Mouse (Mus musculus) heart, adult 2 months (tissue): ENCODE measurements around the gene Zfp57. TPM values are rescaled to one million over a fixed set of nuclear protein-coding genes. Genes with fewer than 3 reads are reported as not detected.
"Not testable (repeated sequence)": the region's sequence is repeated elsewhere in the genome, so short reads cannot be mapped to it uniquely, and the experiment has no call there.

ENCODE experiments used
- DNase-seq, 2 experiments: peaks; one replicate each; pipeline ENCODE4 v3.0.0; 2021
- H3K27ac ChIP-seq: fragments of 200-600 bp; 2 replicates; pipeline ENCODE4 v1.8.1; 2022
- H3K27me3 ChIP-seq: fragments of 200-500 bp; 2 replicates; pipeline ENCODE4 v1.6.1; 2012; ENCODE audit warnings: mild to moderate bottlenecking, low read length, inconsistent platforms, mixed read lengths; ENCODE audit not compliant: control insufficient read depth, insufficient read depth
- H3K36me3 ChIP-seq: fragments of 200-500 bp; 2 replicates; pipeline ENCODE4 v1.6.1; 2012; ENCODE audit warnings: low read length, inconsistent platforms; ENCODE audit not compliant: control insufficient read depth, insufficient read depth
- H3K4me1 ChIP-seq: fragments of 200-500 bp; 2 replicates; pipeline ENCODE4 v1.6.1; 2011; ENCODE audit warnings: low read length; ENCODE audit not compliant: control insufficient read depth, insufficient read depth
- H3K4me3 ChIP-seq: fragments of 200-600 bp; 2 replicates; pipeline ENCODE4 v1.8.1; 2022
- H3K79me2 ChIP-seq: fragments of 200-500 bp; replicated peaks from 2 replicates; pipeline ENCODE4 v1.6.1; 2012; ENCODE audit warnings: mild to moderate bottlenecking, inconsistent platforms, low read length, moderate library complexity, mixed read lengths; ENCODE audit not compliant: control insufficient read depth, insufficient read depth
- H3K9ac ChIP-seq: fragments of 200-500 bp; 2 replicates; pipeline ENCODE4 v1.6.1; 2012; ENCODE audit warnings: low read depth, mild to moderate bottlenecking, control low read depth, inconsistent platforms, low read length, mixed read lengths
- CTCF ChIP-seq: fragments of 200-600 bp; IDR thresholded peaks from 2 replicates; pipeline ENCODE4 v1.8.1; 2022; ENCODE audit warnings: antibody characterized with exemption, mild to moderate bottlenecking, moderate library complexity
- EP300 ChIP-seq: fragments of 200-500 bp; IDR thresholded peaks from 2 replicates; pipeline ENCODE4 v1.6.1; 2011; ENCODE audit warnings: low read depth, low read length, control low read depth; ENCODE audit not compliant: insufficient read depth
- POLR2A ChIP-seq: fragments of 200-500 bp; IDR thresholded peaks from 2 replicates; pipeline ENCODE4 v1.6.1; 2011; ENCODE audit warnings: mild to moderate bottlenecking, low read depth, low read length, control low read depth; ENCODE audit not compliant: insufficient read depth
- WGBS: fragments of 180-500 bp; shearing (Covaris S2); methylation state at CpG from one replicate; pipeline ENCODE4 v1.1.7; 2018; 5-methylcytosine and 5-hydroxymethylcytosine counted together
- intact Hi-C: fragments of 180-260 bp; cut with DNase I; formaldehyde crosslinking; loops from one replicate; pipeline ENCODE4 v1.15.1; 2025
- polyA plus RNA-seq: library from polyadenylated mRNA; depleted of rRNA; stranded (reverse); fragments of >200 nt; gene quantifications from 2 replicates; pipeline ENCODE4 v1.2.3, GENCODE M21; 2012
- total RNA-seq, 2 experiments: library from RNA; stranded (reverse); gene quantifications; 2 replicates each; pipeline ENCODE4 v1.2.3; 2021

Gene Zfp57
- total and polyA plus RNA-seq, 3 experiments = 0.94 to 2.3 (median 1.4) TPM

DNA sequence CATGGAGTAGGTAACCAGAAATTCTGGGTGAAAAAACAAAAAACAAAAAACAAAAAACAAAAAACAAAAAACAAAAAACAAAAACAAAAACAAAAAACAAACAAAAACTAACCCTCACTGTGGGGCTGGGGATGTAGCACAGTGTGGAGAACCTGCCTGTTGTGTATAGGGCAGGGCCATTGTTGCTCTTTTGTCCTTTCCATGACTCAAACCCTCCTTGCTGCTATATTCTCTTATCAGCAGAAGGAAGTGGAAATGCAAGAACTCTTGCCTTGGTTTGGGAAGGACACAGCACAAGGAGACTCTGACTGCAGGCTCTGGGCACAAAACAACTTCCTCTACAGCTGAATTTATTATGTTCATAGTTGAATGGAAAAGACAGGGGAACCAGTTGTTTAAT is 15.4 kb downstream of the Zfp57 start:
- Histone ChIP-seq H3K79me2 (no peaks in the 10 kb centered on the region), H3K36me3 (no peaks in the 10 kb centered on the region), H3K27ac (no peak overlapping the region), H3K4me1 (no peaks in the 10 kb centered on the region), H3K4me3 (no peak overlapping the region), H3K9ac (no peak overlapping the region), H3K27me3 (no peaks in the 10 kb centered on the region)
- TF ChIP-seq EP300 (no peak), POLR2A (no peak), CTCF (no peak)
- intact Hi-C loops = no loop called here
- DNase-seq = no peak

- intact Hi-C loops = no loop called here
- TF ChIP-seq EP300 (no peak), POLR2A (no peak)
- Histone ChIP-seq H3K9ac (no peak overlapping the region), H3K79me2 (no peaks in the 10 kb centered on the region), H3K4me1 (no peaks in the 10 kb centered on the region), H3K27me3 (no peaks in the 10 kb centered on the region), H3K36me3 (no peaks in the 10 kb centered on the region), H3K27ac (no peak overlapping the region), H3K4me3 (no peak overlapping the region)
- 94% methylated on average over 3 of the region's 3 CpGs for WGBS
- DNase-seq = no peak
Measured at GRCm38 (mm10) chr17:37018328-37018727, 17.4 kb downstream of the Zfp57 start.

DNA sequence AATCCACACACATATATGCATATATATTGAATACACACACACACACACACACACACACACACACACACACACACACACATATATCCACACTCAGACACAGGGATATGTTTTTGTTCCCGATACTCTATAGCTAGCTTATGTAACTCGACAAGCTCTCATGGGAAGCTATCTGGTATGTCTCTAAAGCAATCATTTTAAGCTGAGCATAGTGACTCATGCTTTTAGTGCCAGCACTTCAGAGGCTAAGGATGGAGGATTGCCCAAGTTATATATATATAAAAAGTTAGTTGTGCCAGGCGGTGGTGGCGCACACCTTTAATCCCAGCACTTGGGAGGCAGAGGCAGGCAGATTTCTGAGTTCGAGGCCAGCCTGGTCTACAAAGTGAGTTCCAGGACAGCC is 18.3 kb downstream of the Zfp57 start:
- H3K36me3 ChIP-seq, DNase-seq, H3K27me3 ChIP-seq, H3K4me3 ChIP-seq, intact Hi-C loops, H3K4me1 ChIP-seq, H3K9ac ChIP-seq, H3K79me2 ChIP-seq, H3K27ac ChIP-seq: not testable (repeated sequence)
- 81% methylated on average over 5 of the region's 5 CpGs for WGBS

- peak in 1 of 2 experiments; percentile 16 for DNase-seq
Measured at GRCm38 (mm10) chr17:37022628-37023576, 21.9 kb downstream of the Zfp57 start, which contains the start of gene Mog. Gene Mog, minus strand, starts transcription at chr17:37023398.

GRCm38 (mm10) chr17:37026425-37026824 is 25.5 kb downstream of the Zfp57 start:
- intact Hi-C loops = no loop called here
- Histone ChIP-seq H3K4me1 (no peaks in the 10 kb centered on the region), H3K79me2 (no peaks in the 10 kb centered on the region), H3K36me3 (no peaks in the 10 kb centered on the region), H3K27me3 (no peaks in the 10 kb centered on the region), H3K9ac (no peak overlapping the region), H3K27ac (no peak overlapping the region), H3K4me3 (no peak overlapping the region)
- TF ChIP-seq CTCF (no peak), POLR2A (no peak), EP300 (no peak)
- WGBS = 72% methylated on average over 2 of the region's 2 CpGs
- DNase-seq = no peak

More at GRCm38 (mm10) chr17:37022628-37023576, 21.9 kb downstream of the Zfp57 start, which contains the start of gene Mog:
- intact Hi-C loops = no loop called here
- no peak within 1 kb of the TSS for H3K27ac ChIP-seq
- no peak within 1 kb of the TSS for H3K9ac ChIP-seq
- H3K79me2 ChIP-seq = no peaks in the 10 kb centered on the region
- H3K4me1 ChIP-seq = no peaks in the 10 kb centered on the region
- TF ChIP-seq EP300 = no peak
- no peak for TF ChIP-seq POLR2A
- no peak for TF ChIP-seq CTCF
- no peaks in the 10 kb centered on the region for H3K36me3 ChIP-seq
- H3K4me3 ChIP-seq = no peak within 1 kb of the TSS
- 72% methylated on average over 9 of the region's 9 CpGs for WGBS
- no peaks in the 10 kb centered on the region for H3K27me3 ChIP-seq

- Histone ChIP-seq H3K36me3 (no peaks in the 10 kb centered on the region), H3K79me2 (no peaks in the 10 kb centered on the region), H3K4me1 (no peaks in the 10 kb centered on the region), H3K4me3 (no peak overlapping the region), H3K27me3 (no peaks in the 10 kb centered on the region), H3K27ac (no peak overlapping the region), H3K9ac (no peak overlapping the region)
- TF ChIP-seq POLR2A (no peak), CTCF (no peak), EP300 (no peak)
- intact Hi-C loops = no loop called here
- 97% methylated on average over 4 of the region's 4 CpGs for WGBS
- no peak for DNase-seq
Measured at GRCm38 (mm10) chr17:37027486-37027885, 26.5 kb downstream of the Zfp57 start.
